In the genomic region with DNA sequence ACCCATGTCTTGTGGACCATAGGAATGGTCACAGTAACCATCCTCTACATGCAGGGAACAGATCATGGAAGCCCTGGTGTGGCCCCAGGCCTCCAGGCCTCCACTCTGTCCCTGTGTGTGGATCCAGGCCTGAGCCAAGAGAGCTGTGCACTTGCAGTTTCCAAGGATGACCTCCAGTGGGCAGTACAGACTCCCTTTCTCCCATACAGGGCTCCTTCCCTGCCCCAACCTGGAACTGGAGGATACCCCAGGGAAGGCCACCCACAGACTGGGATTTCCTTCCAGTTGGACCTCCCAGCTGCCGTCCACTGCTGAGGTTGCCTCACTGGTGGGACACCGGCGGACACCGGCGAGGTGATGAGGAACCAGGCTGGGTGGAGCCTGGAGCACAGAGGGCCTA, we compare ENCODE assay signal across 10 mouse cellular contexts. TPM values are rescaled to one million over a fixed set of nuclear protein-coding genes. Genes with fewer than 3 reads are reported as not detected.
DNase-seq lines count a peak whose midpoint lies in the region; ATAC-seq lines count a peak whose summit lies in the region.
"Had no signal": no experiment of that assay in that cellular context is flagged by ENCODE, and none has a peak within 500 bp of the region (broad histone marks: within the 10 kb centered on the region; RNA-seq: fewer than 3 reads in every experiment).

No protein-coding gene starts in this region.

- H3K9ac ChIP-seq in midbrain, embryonic 11.5 days (ENCODE audit: low read length), result no peak overlapping the region
- no peak overlapping the region for H3K9ac ChIP-seq in midbrain, embryonic 14.5 days (replicated peaks; ENCODE audit: low read length)
- H3K9ac ChIP-seq: heart, embryonic 15.5 days had no signal

- H3K4me2 ChIP-seq in midbrain, embryonic 11.5 days, result no peak overlapping the region
- H3K4me2 ChIP-seq in midbrain, embryonic 14.5 days (ENCODE audit: low read length), result no peak overlapping the region
- H3K4me2 ChIP-seq: heart, embryonic 15.5 days had no signal

- no peaks in the 10 kb centered on the region for H3K27me3 ChIP-seq in midbrain, embryonic 11.5 days (ENCODE audit: control insufficient read depth, insufficient read depth, low read length)
- no peaks in the 10 kb centered on the region for H3K27me3 ChIP-seq in midbrain, embryonic 14.5 days (ENCODE audit: control insufficient read depth, insufficient read depth, low read length)

- no peaks in the 10 kb centered on the region for H3K36me3 ChIP-seq in midbrain, embryonic 11.5 days (ENCODE audit: control insufficient read depth, insufficient read depth, low read length)
- no peaks in the 10 kb centered on the region for H3K36me3 ChIP-seq in midbrain, embryonic 14.5 days (ENCODE audit: control insufficient read depth, insufficient read depth, low read length)
- H3K36me3 ChIP-seq: heart, embryonic 15.5 days had no signal

- DNase-seq in cerebellum, postnatal 25 days, result peak; percentile 27 to 46
- no peak for DNase-seq in cerebellum, adult 9-11 months
- peak; percentile 92 for DNase-seq in midbrain, embryonic 11.5 days (ENCODE audit: low spot score, missing footprints)
- DNase-seq in midbrain, embryonic 14.5 days, result no peak
- peak; percentile 43 for DNase-seq in heart, postnatal 4 days
- DNase-seq in urinary bladder, adult 2 months (ENCODE audit: low spot score), result no peak
- DNase-seq in right cerebral cortex, postnatal 14 days, result no peak

- peak; percentile 39; the same call in 1 of the 2 replicates for ATAC-seq in midbrain, embryonic 11.5 days (ENCODE audit: low FRiP score)
- ATAC-seq in midbrain, embryonic 14.5 days (ENCODE audit: low FRiP score, low TSS enrichment), result no peak
- peak; percentile 56 for ATAC-seq in megakaryocyte progenitor cell, adult 5-6 weeks (replicated peaks; ENCODE audit: poor library complexity)

- H3K9me3 ChIP-seq in midbrain, embryonic 11.5 days (ENCODE audit: control insufficient read depth, low read length), result no peaks in the 10 kb centered on the region
- no peaks in the 10 kb centered on the region for H3K9me3 ChIP-seq in midbrain, embryonic 14.5 days (ENCODE audit: control insufficient read depth, low read length)
- H3K9me3 ChIP-seq: heart, embryonic 15.5 days had no signal

- no peak overlapping the region for H3K27ac ChIP-seq in midbrain, embryonic 11.5 days (ENCODE audit: low read depth, low read length)
- H3K27ac ChIP-seq in midbrain, embryonic 14.5 days (replicated peaks; ENCODE audit: low read depth, low read length), result no peak overlapping the region
- H3K27ac ChIP-seq: heart, embryonic 15.5 days had no signal

- no peak overlapping the region for H3K4me3 ChIP-seq in midbrain, embryonic 11.5 days (ENCODE audit: low read depth, low read length)
- H3K4me3 ChIP-seq in midbrain, embryonic 14.5 days (replicated peaks; ENCODE audit: low read depth, low read length), result no peak overlapping the region
- H3K4me3 ChIP-seq: heart, embryonic 15.5 days; myocyte had no signal

- WGBS in midbrain, embryonic 11.5 days, result 37% methylated on average over 5 of the region's 5 CpGs
- 49% methylated on average over 5 of the region's 5 CpGs for WGBS in midbrain, embryonic 14.5 days

- 0 out of 2 replicates have a peak, but pooled peaks cover 2% of the 10 kb centered on the region for H3K4me1 ChIP-seq in midbrain, embryonic 11.5 days (ENCODE audit: control insufficient read depth, insufficient read depth, low read length)
- H3K4me1 ChIP-seq in midbrain, embryonic 14.5 days (ENCODE audit: control insufficient read depth, insufficient read depth, low read length), result no peaks in the 10 kb centered on the region

RNA-seq across cellular contexts. Expression of a gene that starts 29.6 kb away (rescaled TPM):
- polyA plus RNA-seq in midbrain, embryonic 11.5 days (2014; fragmentation: Nextera tagmentation; extraction: Ambion mirVana), result 22.8 and 26.0 TPM in 2 replicates
- 7.3 and 14.9 TPM in 2 replicates for polyA plus RNA-seq in midbrain, embryonic 14.5 days (2014; fragmentation: Nextera tagmentation; extraction: Ambion mirVana)
- 10 to 100 TPM; 12.5 to 15.9 TPM for total RNA-seq in heart, postnatal 4 days (2021)
- total RNA-seq in megakaryocyte progenitor cell, adult 5-6 weeks (2015), result not detected in 2 replicates
- total RNA-seq in megakaryocyte progenitor cell, adult 5-6 weeks (2017), result not detected in 2 replicates
- 83.6 and 95.0 TPM in 2 replicates for polyA plus RNA-seq in urinary bladder, adult 2 months (2012; rRNA removed)

RNA-seq across cellular contexts. Expression of a gene that starts 56.5 kb away (rescaled TPM):
- polyA plus RNA-seq in midbrain, embryonic 11.5 days (2014; fragmentation: Nextera tagmentation; extraction: Ambion mirVana), result 1.1 TPM in 2 replicates
- polyA plus RNA-seq in midbrain, embryonic 14.5 days (2014; fragmentation: Nextera tagmentation; extraction: Ambion mirVana), result 16.7 and 22.6 TPM in 2 replicates
- total RNA-seq in heart, postnatal 4 days (2021), result not detected
- 1.0 and 2.1 TPM in 2 replicates for total RNA-seq in megakaryocyte progenitor cell, adult 5-6 weeks (2015)
- total RNA-seq in megakaryocyte progenitor cell, adult 5-6 weeks (2017), result 0.37 and 1.4 TPM in 2 replicates
- not detected in 2 replicates for polyA plus RNA-seq in urinary bladder, adult 2 months (2012; rRNA removed)
- polyA plus RNA-seq: heart, embryonic 15.5 days; myocyte had no signal

Comparison
In these comparisons a context has a peak if more than half of its experiments do, and no peak if none do; other contexts are left out.
1. DNase-seq: peak in cerebellum, postnatal 25 days (2 of 2), midbrain, embryonic 11.5 days (single experiment) and heart, postnatal 4 days (single experiment); none in cerebellum, adult 9-11 months (single experiment), midbrain, embryonic 14.5 days (single experiment), urinary bladder, adult 2 months (single experiment) and right cerebral cortex, postnatal 14 days (single experiment).